Mouse (Mus musculus): ENCODE measurements around the gene Arl6ip6. TPM values are rescaled to one million over a fixed set of nuclear protein-coding genes. Genes with fewer than 3 reads are reported as not detected.

Arl6ip6 gene
- polyA plus RNA-seq (2014; fragmentation: Nextera tagmentation; extraction: Ambion mirVana): 27.4 and 31.2 TPM in 2 replicates

- Histone ChIP-seq H3K27ac (peak within 1 kb of the TSS; percentile 97), H3K9ac (peak within 1 kb of the TSS; percentile 77), H3K4me1 (replicated peaks; ENCODE audit: control insufficient read depth, insufficient read depth, low read length) (peaks cover 21% of the 10 kb centered on the region), H3K4me3 (replicated peaks; ENCODE audit: low read length) (peak within 1 kb of the TSS; percentile 99), H3K27me3 (ENCODE audit: control insufficient read depth, insufficient read depth, low read length) (no peaks in the 10 kb centered on the region), H3K36me3 (replicated peaks; ENCODE audit: control insufficient read depth, insufficient read depth) (peaks cover 45% of the 10 kb centered on the region), H3K4me2 (replicated peaks) (peak within 1 kb of the TSS; percentile 82), H3K9me3 (ENCODE audit: control insufficient read depth, low read length) (no peaks in the 10 kb centered on the region)
- ATAC-seq (ENCODE audit: low FRiP score): peak; percentile 91
- peak; percentile 94 for DNase-seq (ENCODE audit: low spot score)
- under 1% methylated on average over 70 of the region's 82 CpGs for WGBS
Observed at GRCm38 (mm10) chr2:53191523-53192220, at the start of gene Arl6ip6. Gene Arl6ip6, plus strand, starts transcription at chr2:53191726.

DNA sequence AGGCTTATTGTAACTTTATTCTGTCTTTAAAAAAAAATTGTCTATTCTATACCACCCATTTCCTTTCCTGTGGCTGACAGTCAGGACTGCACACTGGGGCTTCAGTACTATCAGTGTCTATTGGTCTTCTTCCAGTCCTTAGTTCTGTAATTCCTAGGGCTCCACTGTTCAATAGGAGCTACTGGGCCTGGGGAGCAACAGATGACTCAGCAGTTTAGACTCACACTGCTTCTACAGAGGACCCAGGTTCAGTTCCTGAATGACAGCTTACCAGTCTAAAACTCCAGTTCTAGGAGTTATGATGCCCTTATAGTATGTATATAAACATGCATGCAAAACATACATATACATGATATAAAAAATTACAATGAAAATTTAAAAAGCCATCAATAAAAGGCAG, 44.7 kb upstream of the Arl6ip6 start:
- Histone ChIP-seq H3K4me1 (replicated peaks; ENCODE audit: control insufficient read depth, insufficient read depth, low read length) (no peaks in the 10 kb centered on the region), H3K9ac (no peak overlapping the region), H3K4me2 (replicated peaks) (no peak overlapping the region), H3K9me3 (ENCODE audit: control insufficient read depth, low read length) (no peaks in the 10 kb centered on the region), H3K27ac (no peak overlapping the region), H3K36me3 (replicated peaks; ENCODE audit: control insufficient read depth, insufficient read depth) (peaks cover 69% of the 10 kb centered on the region), H3K4me3 (replicated peaks; ENCODE audit: low read length) (no peak overlapping the region), H3K27me3 (ENCODE audit: control insufficient read depth, insufficient read depth, low read length) (no peaks in the 10 kb centered on the region)
- DNase-seq (ENCODE audit: low spot score) (no peak), ATAC-seq (ENCODE audit: low FRiP score) (no peak)

DNA sequence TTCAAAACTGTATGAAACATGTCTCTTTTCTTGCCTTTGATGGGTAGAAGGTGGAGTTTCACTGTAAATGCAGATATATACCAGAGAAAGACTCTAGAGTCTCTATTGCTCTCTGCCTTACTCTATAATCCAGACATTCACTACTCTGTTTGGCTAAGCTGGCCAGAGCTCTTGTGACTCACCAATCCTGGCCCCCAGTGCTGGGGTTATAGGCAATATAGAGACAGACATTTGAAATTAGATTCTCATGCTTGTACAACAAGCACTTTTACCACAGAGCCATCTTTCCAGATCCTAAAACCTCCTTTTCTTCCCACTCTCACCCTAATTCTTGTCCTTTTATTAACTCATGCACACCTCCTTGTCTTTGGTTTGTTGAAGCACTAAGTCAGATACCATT, 17.6 kb upstream of the Arl6ip6 start:
- H3K27ac ChIP-seq: no peak overlapping the region
- no peak overlapping the region for H3K4me2 ChIP-seq (replicated peaks)
- DNase-seq (ENCODE audit: low spot score): no peak
- no peaks in the 10 kb centered on the region for H3K9me3 ChIP-seq (ENCODE audit: control insufficient read depth, low read length)
- no peaks in the 10 kb centered on the region for H3K27me3 ChIP-seq (ENCODE audit: control insufficient read depth, insufficient read depth, low read length)
- ATAC-seq (ENCODE audit: low FRiP score): no peak
- no peak overlapping the region for H3K4me3 ChIP-seq (replicated peaks; ENCODE audit: low read length)
- H3K4me1 ChIP-seq (replicated peaks; ENCODE audit: control insufficient read depth, insufficient read depth, low read length): no peaks in the 10 kb centered on the region
- no peak overlapping the region for H3K9ac ChIP-seq
- peaks cover 34% of the 10 kb centered on the region for H3K36me3 ChIP-seq (replicated peaks; ENCODE audit: control insufficient read depth, insufficient read depth)

- H3K9me3 ChIP-seq (ENCODE audit: control insufficient read depth, low read length): no peaks in the 10 kb centered on the region
- no peak overlapping the region for H3K9ac ChIP-seq
- no peaks in the 10 kb centered on the region for H3K4me1 ChIP-seq (replicated peaks; ENCODE audit: control insufficient read depth, insufficient read depth, low read length)
- no peak for ATAC-seq (ENCODE audit: low FRiP score)
- no peaks in the 10 kb centered on the region for H3K27me3 ChIP-seq (ENCODE audit: control insufficient read depth, insufficient read depth, low read length)
- peaks cover 25% of the 10 kb centered on the region for H3K36me3 ChIP-seq (replicated peaks; ENCODE audit: control insufficient read depth, insufficient read depth)
- 90% methylated on average over 3 of the region's 3 CpGs for WGBS
- no peak overlapping the region for H3K4me3 ChIP-seq (replicated peaks; ENCODE audit: low read length)
- no peak overlapping the region for H3K4me2 ChIP-seq (replicated peaks)
- DNase-seq (ENCODE audit: low spot score): no peak
- no peak overlapping the region for H3K27ac ChIP-seq
Observed at GRCm38 (mm10) chr2:53178966-53179365, 12.6 kb upstream of the Arl6ip6 start.

DNA sequence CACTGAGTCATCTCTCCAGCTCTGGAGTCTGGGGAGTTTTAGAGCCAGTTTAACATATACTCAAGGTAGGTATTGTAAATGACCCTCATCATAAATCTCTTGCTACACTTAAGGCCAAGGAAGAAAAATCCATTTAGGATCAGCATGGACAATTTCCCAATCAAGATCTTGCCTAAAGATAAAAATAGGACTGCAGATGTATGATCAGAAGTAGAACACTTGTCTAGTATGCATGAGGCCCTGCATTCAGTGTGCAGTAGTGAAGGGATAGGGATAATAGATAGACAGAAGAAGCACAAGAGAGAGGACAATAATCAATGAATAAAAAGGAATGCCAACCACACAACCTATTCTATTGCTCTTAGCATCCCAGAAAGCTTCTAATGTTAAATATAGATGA, 11.7 kb upstream of the Arl6ip6 start:
- ATAC-seq (ENCODE audit: low FRiP score): no peak
- no peak overlapping the region for H3K27ac ChIP-seq
- H3K27me3 ChIP-seq (ENCODE audit: control insufficient read depth, insufficient read depth, low read length): no peaks in the 10 kb centered on the region
- no peaks in the 10 kb centered on the region for H3K9me3 ChIP-seq (ENCODE audit: control insufficient read depth, low read length)
- H3K4me2 ChIP-seq (replicated peaks): no peak overlapping the region
- H3K9ac ChIP-seq: no peak overlapping the region
- no peaks in the 10 kb centered on the region for H3K4me1 ChIP-seq (replicated peaks; ENCODE audit: control insufficient read depth, insufficient read depth, low read length)
- H3K4me3 ChIP-seq (replicated peaks; ENCODE audit: low read length): no peak overlapping the region
- peaks cover 16% of the 10 kb centered on the region for H3K36me3 ChIP-seq (replicated peaks; ENCODE audit: control insufficient read depth, insufficient read depth)
- DNase-seq (ENCODE audit: low spot score): no peak

- Histone ChIP-seq H3K4me2 (replicated peaks) (peak overlapping the region; percentile 72), H3K4me1 (replicated peaks; ENCODE audit: control insufficient read depth, insufficient read depth, low read length) (peaks cover 21% of the 10 kb centered on the region), H3K4me3 (replicated peaks; ENCODE audit: low read length) (peak overlapping the region; percentile 99), H3K36me3 (replicated peaks; ENCODE audit: control insufficient read depth, insufficient read depth) (peaks cover 36% of the 10 kb centered on the region), H3K9me3 (ENCODE audit: control insufficient read depth, low read length) (no peaks in the 10 kb centered on the region), H3K9ac (no peak overlapping the region), H3K27me3 (ENCODE audit: control insufficient read depth, insufficient read depth, low read length) (no peaks in the 10 kb centered on the region), H3K27ac (no peak overlapping the region)
- ATAC-seq (ENCODE audit: low FRiP score): no peak
- 71% methylated on average over 3 of the region's 3 CpGs for WGBS
- DNase-seq (ENCODE audit: low spot score): no peak
Observed at GRCm38 (mm10) chr2:53189811-53190210, 1.7 kb upstream of the Arl6ip6 start.

GRCm38 (mm10) chr2:53190684-53191511, 628 bp upstream of the Arl6ip6 start, which contains the start of gene Prpf40a:
Gene Prpf40a, minus strand, starts transcription at chr2:53191284.
- under 1% methylated on average over 50 of the region's 53 CpGs for WGBS
- H3K27me3 ChIP-seq (ENCODE audit: control insufficient read depth, insufficient read depth, low read length): no peaks in the 10 kb centered on the region
- DNase-seq (ENCODE audit: low spot score) (peak; percentile 99), ATAC-seq (ENCODE audit: low FRiP score) (peak; percentile 96)
- peak within 1 kb of the TSS; percentile 99 for H3K4me3 ChIP-seq (replicated peaks; ENCODE audit: low read length)
- H3K36me3 ChIP-seq (replicated peaks; ENCODE audit: control insufficient read depth, insufficient read depth): peaks cover 44% of the 10 kb centered on the region
- H3K9me3 ChIP-seq (ENCODE audit: control insufficient read depth, low read length): no peaks in the 10 kb centered on the region
- peak within 1 kb of the TSS; percentile 77 for H3K9ac ChIP-seq
- H3K27ac ChIP-seq: peak within 1 kb of the TSS; percentile 97
- H3K4me2 ChIP-seq (replicated peaks): peak within 1 kb of the TSS; percentile 82
- peaks cover 21% of the 10 kb centered on the region for H3K4me1 ChIP-seq (replicated peaks; ENCODE audit: control insufficient read depth, insufficient read depth, low read length)

DNA sequence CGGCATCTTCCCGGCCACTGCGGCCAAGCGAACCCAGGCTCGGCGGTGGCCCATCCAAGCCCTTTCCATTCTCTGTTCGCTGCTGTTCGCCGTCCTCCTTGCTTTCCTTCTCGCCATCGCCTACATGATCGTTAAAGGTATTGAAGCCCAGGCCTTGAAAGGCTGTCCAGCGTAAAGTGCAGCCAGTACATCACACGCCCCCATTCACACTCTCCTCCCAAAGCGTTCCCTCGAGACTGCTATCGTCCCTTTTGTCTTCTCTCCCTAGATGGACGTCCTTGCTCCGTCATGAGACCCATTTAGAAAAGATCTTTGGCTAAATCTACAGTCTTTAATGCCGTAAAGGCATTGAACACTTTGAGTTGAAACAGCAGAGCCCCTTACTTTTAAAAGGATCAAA, 860 bp downstream of the Arl6ip6 start:
- Histone ChIP-seq H3K36me3 (replicated peaks; ENCODE audit: control insufficient read depth, insufficient read depth) (peaks cover 45% of the 10 kb centered on the region), H3K27ac (peak overlapping the region; percentile 97), H3K9me3 (ENCODE audit: control insufficient read depth, low read length) (no peaks in the 10 kb centered on the region), H3K4me2 (replicated peaks) (peak overlapping the region; percentile 82), H3K4me1 (replicated peaks; ENCODE audit: control insufficient read depth, insufficient read depth, low read length) (peaks cover 21% of the 10 kb centered on the region), H3K4me3 (replicated peaks; ENCODE audit: low read length) (peak overlapping the region; percentile 99), H3K9ac (peak overlapping the region; percentile 77), H3K27me3 (ENCODE audit: control insufficient read depth, insufficient read depth, low read length) (no peaks in the 10 kb centered on the region)
- under 1% methylated on average over 17 of the region's 20 CpGs for WGBS
- peak; percentile 32 for DNase-seq (ENCODE audit: low spot score)
- no peak for ATAC-seq (ENCODE audit: low FRiP score)

DNA sequence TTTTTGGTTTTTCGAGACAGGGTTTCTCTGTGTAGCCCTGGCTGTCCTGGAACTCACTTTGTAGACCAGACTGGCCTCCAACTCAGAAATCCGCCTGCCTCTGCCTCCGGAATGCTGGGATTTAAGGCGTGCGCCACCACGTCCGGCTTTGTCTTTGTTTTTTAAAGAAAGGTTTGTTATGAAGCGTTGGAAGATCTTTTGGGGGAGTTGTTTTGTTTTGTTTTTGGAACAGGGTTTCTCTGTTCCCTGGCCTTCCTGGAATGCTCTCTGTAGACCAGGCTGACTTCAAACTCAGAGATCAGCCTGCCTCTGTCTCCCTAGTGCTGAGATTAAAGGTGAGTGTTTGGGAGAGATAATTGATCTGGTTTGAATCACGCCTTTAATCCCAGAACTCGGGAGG, 4.9 kb downstream of the Arl6ip6 start:
- peaks cover 11% of the 10 kb centered on the region for H3K4me1 ChIP-seq (replicated peaks; ENCODE audit: control insufficient read depth, insufficient read depth, low read length)
- WGBS: 90% methylated on average over 10 of the region's 10 CpGs
- H3K27ac ChIP-seq: no peak overlapping the region
- no peaks in the 10 kb centered on the region for H3K27me3 ChIP-seq (ENCODE audit: control insufficient read depth, insufficient read depth, low read length)
- no peak overlapping the region for H3K9ac ChIP-seq
- no peak overlapping the region for H3K4me2 ChIP-seq (replicated peaks)
- DNase-seq (ENCODE audit: low spot score) (no peak), ATAC-seq (ENCODE audit: low FRiP score) (no peak)
- no peak overlapping the region for H3K4me3 ChIP-seq (replicated peaks; ENCODE audit: low read length)
- H3K9me3 ChIP-seq (ENCODE audit: control insufficient read depth, low read length): no peaks in the 10 kb centered on the region
- H3K36me3 ChIP-seq (replicated peaks; ENCODE audit: control insufficient read depth, insufficient read depth): peaks cover 36% of the 10 kb centered on the region

Measured in hindbrain, embryonic 14.5 days (tissue).